Comparison of ENCODE assay signal across 8 mouse cellular contexts in the genomic region with DNA sequence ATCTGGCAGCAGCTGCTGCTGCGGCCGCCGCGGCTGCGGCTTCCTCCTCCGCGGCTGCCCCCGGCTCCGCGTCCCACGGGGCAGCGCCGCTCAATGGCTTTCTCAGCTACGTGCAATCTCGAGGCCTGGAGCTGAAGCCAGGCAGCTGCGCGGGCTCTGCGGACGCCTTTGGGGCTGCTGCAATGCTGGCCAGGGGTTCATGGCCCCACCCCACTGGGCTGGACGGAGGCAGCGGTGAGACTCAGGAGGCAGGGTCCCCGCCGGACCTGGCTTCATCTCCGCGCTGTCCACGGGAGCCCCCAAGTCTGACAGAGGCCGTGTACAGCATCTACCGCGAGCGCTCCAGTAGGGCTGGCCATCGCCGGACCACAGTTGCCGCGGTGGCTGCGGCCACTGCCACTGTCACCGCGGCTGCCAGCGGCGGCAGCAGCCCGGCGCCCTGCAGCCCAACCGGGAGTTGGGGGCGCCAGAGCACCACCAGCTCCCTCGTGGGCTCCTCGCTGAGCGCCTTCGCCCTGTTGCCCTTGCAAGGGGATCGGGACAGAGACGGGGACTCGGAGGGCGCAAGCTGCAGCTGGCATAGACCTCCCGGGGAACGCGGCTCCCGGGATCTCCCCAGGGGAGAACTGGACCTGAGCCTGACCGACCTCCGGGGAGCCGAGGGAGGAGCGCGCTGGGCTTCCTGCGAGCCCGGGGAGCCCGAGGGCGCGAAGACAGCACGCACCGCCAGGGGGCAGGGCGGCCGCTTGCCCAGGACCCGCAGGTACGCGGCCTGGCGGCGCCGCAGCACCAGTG. TPM values are rescaled to one million over a fixed set of nuclear protein-coding genes. Genes with fewer than 3 reads are reported as not detected.
DNase-seq lines count a peak whose midpoint lies in the region; ATAC-seq and TF ChIP-seq lines count a peak whose summit lies in the region.

No protein-coding gene starts in this region.

- TF ChIP-seq CTCF in E14TG2a.4 (conservative IDR thresholded peaks at IDR 0.05; ENCODE audit: low read length) = no peak
- peak; percentile 50 for TF ChIP-seq CTCF in cerebellum, adult 2 months (IDR thresholded peaks at IDR 0.05; ENCODE audit: borderline replicate concordance, insufficient read depth, low read depth, low read length)

- peak; percentile 56 to 68 for DNase-seq in cerebellum, adult 2 months
- peak; percentile 37 to 42 for DNase-seq in heart, postnatal 36 days
- peak; percentile 22 to 49 for DNase-seq in layer of hippocampus, adult 18-20 months (ENCODE audit: low spot score in 2 of 2)
- peak; percentile 80 for DNase-seq in retina, embryonic 14.5 days (ENCODE audit: low spot score)
- no peak for DNase-seq in thymus, postnatal 25 days

- no peak for TF ChIP-seq POLR2A in cerebellum, adult 2 months (IDR thresholded peaks at IDR 0.05; ENCODE audit: borderline replicate concordance, insufficient read depth, low read length)

- peaks cover 20% of the 10 kb centered on the region for H3K4me1 ChIP-seq in E14TG2a.4 (replicated peaks; ENCODE audit: low read depth, low read length)
- H3K4me1 ChIP-seq in cerebellum, adult 2 months (ENCODE audit: control insufficient read depth, insufficient read depth, low read length) = no peaks in the 10 kb centered on the region
- H3K4me1 ChIP-seq in forebrain, embryonic 16.5 days (replicated peaks; ENCODE audit: control insufficient read depth, insufficient read depth, low read length) = peaks cover 34% of the 10 kb centered on the region
- H3K4me1 ChIP-seq in lung, embryonic 15.5 days = peaks cover 34% of the 10 kb centered on the region

- peak; percentile 61 for ATAC-seq in forebrain, embryonic 16.5 days
- peak; percentile 82 for ATAC-seq in lung, embryonic 15.5 days (ENCODE audit: borderline replicate concordance, extremely low read depth, low FRiP score, low TSS enrichment)

- no peaks in the 10 kb centered on the region for H3K9me3 ChIP-seq in E14TG2a.4 (ENCODE audit: low read length)
- no peaks in the 10 kb centered on the region for H3K9me3 ChIP-seq in forebrain, embryonic 16.5 days (ENCODE audit: control insufficient read depth, low read length)
- H3K9me3 ChIP-seq in lung, embryonic 15.5 days = no peaks in the 10 kb centered on the region

- H3K4me3 ChIP-seq in E14TG2a.4 (replicated peaks; ENCODE audit: low read length) = peak overlapping the region; percentile 78
- H3K4me3 ChIP-seq in cerebellum, adult 2 months (replicated peaks; ENCODE audit: insufficient read depth, low read depth, low read length) = peak overlapping the region; percentile 30
- peak overlapping the region; percentile 57 for H3K4me3 ChIP-seq in forebrain, embryonic 16.5 days (replicated peaks; ENCODE audit: low read length)
- peak overlapping the region; percentile 51 for H3K4me3 ChIP-seq in lung, embryonic 15.5 days

- peaks cover 78% of the 10 kb centered on the region for H3K27me3 ChIP-seq in E14TG2a.4 (ENCODE audit: insufficient read depth, low read length)
- H3K27me3 ChIP-seq in cerebellum, adult 2 months (ENCODE audit: control insufficient read depth, insufficient read depth, low read length) = peaks cover 2% of the 10 kb centered on the region; the same call in 1 of the 2 replicates
- H3K27me3 ChIP-seq in forebrain, embryonic 16.5 days (replicated peaks; ENCODE audit: control insufficient read depth, insufficient read depth, low read length) = peaks cover 9% of the 10 kb centered on the region
- H3K27me3 ChIP-seq in lung, embryonic 15.5 days = peaks cover 58% of the 10 kb centered on the region

- peak overlapping the region; percentile 98 for H3K4me2 ChIP-seq in forebrain, embryonic 16.5 days (ENCODE audit: low read length)
- peak overlapping the region; percentile 97 for H3K4me2 ChIP-seq in lung, embryonic 15.5 days

- peak overlapping the region; percentile 64 for H3K9ac ChIP-seq in forebrain, embryonic 16.5 days (replicated peaks; ENCODE audit: low read depth, low read length)
- H3K9ac ChIP-seq in lung, embryonic 15.5 days = peak overlapping the region; percentile 45

- intact Hi-C loops in heart, postnatal 36 days (cut with DNase I) = no loop called here

- WGBS in cerebellum, adult 2 months = under 1% methylated on average over 65 of the region's 75 CpGs
- under 1% methylated on average over 73 of the region's 75 CpGs for WGBS in forebrain, embryonic 16.5 days
- under 1% methylated on average over 75 of the region's 75 CpGs for WGBS in lung, embryonic 15.5 days

- H3K27ac ChIP-seq in cerebellum, adult 2 months (ENCODE audit: insufficient read depth, low read length) = no peak overlapping the region
- no peak overlapping the region for H3K27ac ChIP-seq in forebrain, embryonic 16.5 days (ENCODE audit: low read length)
- no peak overlapping the region for H3K27ac ChIP-seq in lung, embryonic 15.5 days

- no peaks in the 10 kb centered on the region for H3K36me3 ChIP-seq in E14TG2a.4 (ENCODE audit: insufficient read depth, low read length)
- H3K36me3 ChIP-seq in forebrain, embryonic 16.5 days (ENCODE audit: control insufficient read depth, insufficient read depth) = no peaks in the 10 kb centered on the region
- no peaks in the 10 kb centered on the region for H3K36me3 ChIP-seq in lung, embryonic 15.5 days

RNA-seq across cellular contexts. Expression of a gene that starts 14.9 kb away (rescaled TPM):
- 4.1 and 5.1 TPM in 2 replicates for polyA plus RNA-seq in cerebellum, adult 2 months (2012; rRNA removed)
- polyA plus RNA-seq in forebrain, embryonic 16.5 days (2015; fragmentation: Nextera tagmentation; extraction: Ambion mirVana) = 2.1 and 2.4 TPM in 2 replicates
- not detected for total RNA-seq in heart, postnatal 36 days (2021)
- total RNA-seq in layer of hippocampus, adult 18-20 months (2021) = 1 to 10 TPM; 8.9 to 9.7 TPM
- polyA plus RNA-seq in lung, embryonic 15.5 days (2015; fragmentation: Nextera tagmentation; extraction: Ambion mirVana) = 0.35 and 0.45 TPM in 2 replicates
